Mouse (Mus musculus) natural killer cell, adult 2 months (primary cell): ENCODE measurements around the gene Cd9.

Source experiments
- DNase-seq, 2 experiments: peaks; one replicate each; pipeline ENCODE4 v3.0.0; 2022; ENCODE audit warnings: low spot score in 2 of 2

The Cd9 gene

DNA sequence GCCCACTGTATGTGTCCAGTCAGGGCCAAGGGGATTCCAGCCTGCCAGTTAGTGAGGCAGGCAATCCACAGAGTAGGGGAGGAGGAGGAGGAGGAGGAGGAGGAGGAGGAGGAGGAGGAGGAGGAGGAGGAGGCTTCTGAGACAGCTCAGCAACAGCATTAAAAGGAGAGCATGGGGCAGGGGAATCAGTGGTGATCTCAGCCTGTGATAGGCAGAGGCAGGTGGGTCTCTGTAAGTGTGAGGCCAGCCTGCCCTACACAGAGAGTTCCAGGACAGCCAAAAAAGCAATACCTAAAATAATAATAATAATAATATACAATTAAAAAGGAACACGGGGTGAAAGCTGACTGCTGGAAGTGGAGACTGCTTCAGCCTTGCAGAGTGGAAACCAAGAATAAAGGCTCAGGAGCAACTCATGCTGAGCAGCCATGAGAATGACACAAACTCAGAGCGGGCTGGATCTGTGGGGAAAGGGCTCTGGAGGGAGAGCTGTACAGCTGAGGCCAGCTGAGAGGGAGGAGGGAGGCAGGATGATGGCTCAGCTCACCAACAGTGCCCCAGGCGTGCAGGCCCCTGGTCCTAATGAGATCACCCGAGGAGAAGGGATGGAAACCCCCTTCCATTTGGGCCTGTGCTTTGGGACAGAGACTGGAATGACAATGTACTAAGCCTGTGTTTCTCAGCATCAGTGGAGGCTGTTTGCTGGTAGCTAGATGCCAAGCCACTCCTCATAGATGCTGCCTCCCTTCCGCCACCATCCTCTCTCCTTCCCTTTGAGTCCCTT lies 59.7 kb downstream of the Cd9 start:
- DNase-seq: no peak

DNA sequence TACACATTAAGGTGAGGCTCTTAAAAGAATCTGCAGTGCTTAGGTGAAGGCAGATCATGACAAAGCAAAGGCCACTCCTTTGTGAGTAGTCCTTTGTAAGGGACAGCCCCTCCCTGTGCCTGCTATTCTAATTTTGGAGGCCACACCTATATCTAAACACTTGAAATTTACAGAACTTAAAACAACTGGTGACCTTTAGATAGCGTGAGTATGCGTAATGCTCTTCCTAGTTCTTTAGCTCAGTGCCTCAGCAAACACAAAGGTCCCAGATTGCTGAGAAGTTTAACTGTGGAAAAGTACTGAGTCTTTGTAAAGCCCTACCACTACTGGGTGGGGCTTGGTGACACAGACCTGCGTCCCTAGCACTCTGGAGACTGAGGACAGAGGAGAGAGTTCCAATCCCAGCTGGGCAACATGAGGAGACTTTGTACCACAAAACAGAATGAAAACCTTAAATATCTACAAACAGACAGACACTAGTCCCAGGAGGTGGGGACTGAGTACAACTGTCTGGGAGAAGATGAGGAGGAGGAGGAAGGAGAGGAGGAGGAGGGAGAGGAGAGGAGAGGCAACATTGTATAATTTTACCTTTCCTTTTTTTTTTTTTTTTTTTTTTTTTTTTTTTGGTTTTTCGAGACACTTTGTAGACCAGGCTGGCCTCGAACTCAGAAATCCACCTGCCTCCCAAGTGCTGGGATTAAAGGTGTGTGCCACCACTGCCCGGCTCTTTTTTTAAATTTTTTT lies 60.7 kb downstream of the Cd9 start:
- DNase-seq: no peak

DNA sequence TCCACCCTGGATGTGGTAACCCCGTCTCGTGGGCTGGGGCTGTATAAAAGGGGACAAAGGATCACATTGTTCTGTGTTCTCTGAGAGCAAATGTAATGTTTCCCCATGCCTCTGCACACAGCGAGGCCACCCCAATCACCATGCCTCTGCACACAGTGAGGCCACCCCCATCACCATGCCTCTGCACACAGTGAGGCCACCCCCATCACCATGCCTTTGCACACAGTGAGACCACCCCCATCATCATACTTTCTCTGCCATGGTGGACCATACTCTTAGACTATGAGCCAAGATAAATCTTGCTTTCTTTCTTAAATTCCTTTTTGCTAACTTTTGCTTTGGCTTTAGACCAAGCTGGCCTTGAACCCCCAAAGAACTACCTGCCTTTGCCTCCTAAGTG lies 61.3 kb downstream of the Cd9 start:
- DNase-seq: no peak

DNA sequence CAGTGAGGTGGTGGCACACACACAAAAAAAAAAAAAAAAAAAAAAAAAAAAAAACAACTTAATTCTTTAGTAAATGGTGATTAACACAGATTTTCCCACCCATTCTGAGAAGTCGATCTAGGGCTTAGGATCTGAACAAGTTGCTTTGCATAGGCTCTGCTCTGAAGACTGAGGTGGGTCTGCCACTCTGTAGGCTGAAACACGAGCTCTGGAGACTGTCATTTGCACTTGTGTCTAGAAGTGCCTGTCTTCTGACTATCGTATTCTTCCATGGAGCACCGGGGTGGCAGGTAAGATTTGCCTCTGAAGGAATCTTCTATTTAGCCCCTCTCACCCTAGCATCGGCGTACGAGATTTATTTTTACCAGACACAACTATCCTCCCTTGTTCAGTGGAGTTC lies 62.1 kb downstream of the Cd9 start:
- DNase-seq: no peak

DNA sequence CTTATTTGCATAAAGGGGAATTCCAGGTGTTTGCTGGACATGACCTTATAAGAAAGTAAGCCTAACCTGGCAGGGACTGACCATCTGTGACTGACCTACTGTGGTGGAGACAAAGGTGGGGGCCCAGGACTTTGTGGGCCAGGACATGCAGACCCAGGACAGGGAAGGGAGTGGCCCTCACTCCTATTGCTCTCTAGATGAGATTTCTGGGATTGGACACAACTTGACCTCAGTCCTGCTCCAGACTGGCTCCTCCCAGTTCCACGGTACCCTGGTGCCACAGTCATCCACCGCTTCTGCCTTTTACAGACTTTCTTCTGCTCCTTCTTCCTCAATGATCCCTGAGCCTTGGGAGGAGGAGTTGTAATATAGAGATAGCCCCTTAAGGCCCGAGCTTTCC lies 63.6 kb downstream of the Cd9 start:
- no peak for DNase-seq

DNA sequence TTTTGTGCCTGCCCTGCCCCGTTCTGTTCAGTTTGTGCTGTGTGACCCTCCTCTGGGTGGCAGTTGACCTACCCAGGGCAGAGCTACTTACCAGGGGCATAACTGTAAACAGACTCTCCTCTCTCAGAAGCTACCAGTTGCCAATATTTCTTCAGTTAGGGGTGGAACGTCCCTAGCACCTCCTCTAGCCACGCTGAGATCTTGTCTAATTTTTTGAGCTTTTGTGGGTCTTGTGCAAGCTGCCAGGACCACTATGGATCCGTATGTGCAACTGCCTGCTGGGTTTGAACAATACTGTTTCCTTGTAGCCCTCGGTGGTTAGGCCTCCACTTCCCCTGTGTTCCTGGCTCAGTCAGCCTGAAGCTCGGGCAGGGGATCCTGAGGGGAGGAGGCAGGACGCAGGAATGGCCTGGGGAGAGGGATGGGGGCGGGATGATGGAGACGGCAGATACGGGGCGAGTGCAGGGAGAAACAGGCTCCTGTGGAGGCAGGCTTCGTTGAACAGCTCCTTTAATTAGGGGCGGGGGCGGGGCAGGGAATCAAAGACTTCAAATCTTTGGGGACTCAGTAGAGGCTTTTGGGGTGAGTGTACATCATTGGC lies 64.1 kb downstream of the Cd9 start:
- DNase-seq: no peak

DNA sequence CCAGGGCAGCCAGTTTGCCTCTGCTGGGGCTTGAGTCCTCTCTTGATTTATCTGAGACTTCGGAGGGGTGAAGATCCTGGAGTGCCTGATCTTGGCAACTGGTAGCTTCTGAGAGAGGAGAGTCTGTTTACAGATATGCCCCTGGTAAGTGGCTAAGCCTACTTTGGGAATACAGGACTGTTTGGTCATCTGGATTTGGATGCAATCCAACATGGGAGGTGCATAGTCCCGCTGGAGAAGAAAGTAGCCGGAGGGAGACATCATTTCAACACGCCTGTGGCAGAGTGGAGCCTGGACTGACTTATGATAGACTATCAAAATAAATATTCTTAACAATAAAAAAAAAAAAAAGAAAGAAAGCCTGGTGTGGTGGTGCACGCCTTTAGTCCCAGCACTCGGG lies 64.8 kb downstream of the Cd9 start:
- DNase-seq: no peak

DNA sequence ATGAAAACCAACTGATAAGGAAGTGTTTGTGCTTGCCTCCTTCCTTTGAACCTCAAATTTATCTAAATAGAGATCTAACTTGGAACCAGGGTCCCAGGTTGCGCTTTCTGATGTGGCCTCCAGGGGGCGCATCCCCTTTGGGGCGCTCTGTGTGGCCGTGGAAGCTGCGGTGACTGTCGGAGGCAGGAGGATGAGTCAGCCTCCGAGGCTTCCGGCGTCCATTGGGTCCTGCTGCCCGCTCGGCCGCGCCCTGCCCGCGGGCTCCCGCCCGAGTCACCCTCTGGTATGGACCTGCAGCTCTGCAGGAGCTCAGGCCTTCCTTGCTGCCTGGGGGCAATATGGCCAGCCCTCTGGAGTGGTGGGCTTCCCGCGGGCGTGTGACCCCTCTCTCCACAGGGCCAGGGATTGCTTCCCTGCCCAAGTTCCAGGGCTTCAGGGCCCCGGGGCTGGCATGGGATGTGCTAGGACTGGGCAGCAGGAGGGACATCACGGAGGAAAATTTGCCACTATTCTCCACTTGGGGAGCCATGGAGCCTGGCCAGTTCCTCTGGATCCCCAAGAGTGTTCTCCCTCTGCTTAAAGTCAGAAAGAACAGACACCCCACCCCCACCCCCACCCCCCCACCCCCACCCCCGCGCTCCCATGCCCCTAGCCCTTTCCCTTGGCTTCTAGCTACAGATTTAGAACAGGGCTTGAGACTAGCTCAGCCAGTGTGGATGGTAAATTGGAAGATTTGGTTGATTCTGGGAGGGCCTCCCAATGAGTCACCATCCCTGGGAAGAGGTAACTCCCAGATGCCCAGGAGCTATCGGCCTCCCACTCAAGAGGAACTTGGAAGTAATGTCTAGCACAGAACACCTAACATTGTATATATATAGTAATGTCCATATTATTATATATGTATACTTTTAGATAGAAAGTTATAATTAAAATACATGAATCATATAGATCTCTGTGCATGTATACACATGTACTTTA lies 67.9 kb downstream of the Cd9 start:
- DNase-seq: peak; percentile 86 to 87

DNA sequence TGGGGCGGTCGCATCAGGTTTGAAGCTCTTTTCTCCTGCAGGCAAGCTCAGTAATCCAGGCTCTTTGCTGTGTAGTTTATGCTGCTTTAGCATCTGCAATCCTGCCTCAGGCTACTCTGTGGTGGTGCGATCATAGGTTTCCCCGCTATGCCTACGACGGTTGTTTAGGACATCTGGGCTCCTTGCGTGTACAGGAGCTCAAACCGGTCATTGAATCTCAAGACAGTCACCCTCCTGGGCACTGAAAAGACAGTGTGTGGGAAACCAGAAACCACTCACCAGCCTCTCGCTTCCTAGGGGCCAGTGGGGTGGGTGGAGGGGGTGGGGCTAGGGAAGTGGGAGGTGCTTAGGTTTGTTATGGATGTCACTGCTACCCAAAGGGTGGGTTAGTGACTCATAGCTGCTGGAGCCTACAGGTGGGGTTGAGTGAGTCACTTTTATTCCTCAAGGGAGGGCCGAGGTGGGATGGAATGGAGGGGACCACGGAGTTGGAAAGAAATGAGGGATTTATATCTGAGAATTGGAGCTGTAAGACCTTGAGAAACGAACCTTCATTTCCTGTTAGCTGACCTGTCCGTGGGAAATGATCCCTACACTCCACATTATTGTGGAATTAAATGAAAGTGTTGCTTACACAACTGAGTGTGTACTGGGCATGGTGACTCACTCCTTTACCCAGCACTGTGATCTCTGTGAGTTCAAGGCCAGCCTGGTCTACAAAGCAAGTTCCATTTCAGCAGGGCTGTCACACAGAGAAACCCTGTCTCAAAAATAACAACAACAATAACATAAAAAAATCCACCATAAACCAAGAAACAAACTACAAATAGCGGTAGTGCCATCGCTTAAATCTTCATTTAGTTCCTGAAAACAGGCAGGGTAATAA lies 69.1 kb downstream of the Cd9 start:
- peak; percentile 53 to 64 for DNase-seq

DNA sequence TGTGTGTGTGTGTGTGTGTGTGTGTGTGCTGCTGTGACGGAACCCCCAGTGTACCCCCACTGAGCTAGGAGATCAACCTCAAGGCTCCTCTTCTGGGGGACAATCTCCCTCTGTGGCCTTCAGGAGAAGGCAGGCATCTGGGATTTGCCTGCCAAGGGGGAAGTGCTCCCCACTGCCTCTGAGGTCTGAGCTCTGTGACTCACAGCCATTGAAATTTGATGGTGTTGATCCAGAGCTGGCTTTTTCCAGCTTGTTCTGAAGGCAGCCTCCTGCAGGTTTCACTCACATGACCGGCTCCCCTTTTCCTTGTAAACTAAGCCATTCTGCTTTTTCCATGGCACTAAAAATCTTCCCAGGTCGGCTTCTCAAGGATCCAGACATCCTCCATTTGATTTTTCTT lies 70.4 kb downstream of the Cd9 start:
- DNase-seq: no peak

DNA sequence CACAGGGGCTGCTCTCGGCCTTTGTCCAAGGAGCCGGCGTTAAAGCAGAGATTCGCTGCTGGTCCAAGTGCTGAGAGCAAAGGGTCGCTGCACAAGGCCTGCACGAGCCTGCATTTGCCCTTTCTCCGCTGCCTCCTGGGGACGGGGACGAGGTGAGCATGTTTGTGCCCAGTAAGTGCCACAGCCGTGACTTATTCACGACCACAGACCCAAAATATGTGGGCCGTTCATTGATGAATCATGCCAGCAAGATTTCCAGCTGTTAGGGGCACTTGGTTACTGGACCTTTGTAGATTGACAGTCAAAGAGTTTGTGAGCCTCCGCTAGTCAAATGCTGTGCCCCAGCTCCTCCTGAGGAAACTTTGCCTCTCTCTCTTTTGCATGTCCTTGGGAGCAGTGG lies 71.1 kb downstream of the Cd9 start:
- DNase-seq: no peak

DNA sequence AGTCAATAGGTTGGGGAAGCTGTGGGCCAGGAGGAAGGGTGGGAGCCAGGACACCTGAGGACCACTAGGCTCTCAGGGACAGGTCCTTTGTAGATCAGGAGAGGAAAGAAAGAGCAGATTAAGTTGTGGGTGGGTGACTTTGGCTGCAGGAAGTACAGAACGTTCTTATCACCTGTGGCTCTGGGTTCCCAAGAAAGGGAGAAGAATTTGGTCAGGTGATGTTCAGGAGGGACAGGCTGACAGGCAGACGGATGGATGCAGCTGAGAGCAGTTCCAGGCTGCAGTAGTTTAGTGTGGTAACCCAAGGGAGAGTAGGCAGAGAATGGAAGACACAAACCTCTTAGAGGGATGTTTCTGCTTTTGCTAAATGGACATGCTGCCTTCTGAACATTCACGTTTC lies 71.5 kb downstream of the Cd9 start:
- DNase-seq: no peak

DNA sequence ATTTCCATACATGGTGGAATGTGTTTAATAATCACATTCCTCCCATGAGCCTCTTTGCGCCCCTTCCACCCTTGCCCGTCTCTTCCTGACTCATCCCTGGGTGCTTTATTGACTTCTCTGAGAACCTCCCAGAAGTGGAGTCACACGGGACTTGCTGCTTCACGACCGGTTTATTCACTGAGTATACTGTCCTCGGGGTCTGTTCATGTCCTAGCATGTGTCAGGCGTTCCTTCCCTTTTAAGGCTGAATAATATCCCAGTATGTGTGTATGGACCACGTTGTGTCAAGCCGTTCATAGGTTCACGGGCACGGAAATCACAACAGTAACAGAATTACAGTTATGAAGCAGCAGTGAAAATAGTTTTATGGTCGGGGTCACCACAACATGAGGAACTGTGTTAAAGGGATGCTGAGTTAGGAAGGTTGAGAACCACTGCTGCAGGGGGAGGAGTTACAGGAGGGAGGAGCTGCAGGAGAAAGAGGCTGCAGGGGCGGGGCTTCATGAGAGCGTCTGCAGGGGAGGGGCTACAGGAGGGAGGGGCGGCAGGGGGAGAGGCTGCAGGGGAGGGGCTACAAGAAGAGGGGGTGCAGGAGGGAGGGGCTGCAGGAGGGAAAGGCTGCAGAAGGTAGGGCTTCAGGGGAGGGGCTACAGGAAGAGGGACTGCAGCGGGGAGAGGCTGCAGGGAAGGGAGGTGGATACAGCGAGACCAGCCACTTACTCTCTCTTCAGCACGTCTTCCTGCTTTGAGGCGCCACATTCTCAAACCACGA lies 72.4 kb downstream of the Cd9 start:
- DNase-seq: peak; percentile 49 to 54

DNA sequence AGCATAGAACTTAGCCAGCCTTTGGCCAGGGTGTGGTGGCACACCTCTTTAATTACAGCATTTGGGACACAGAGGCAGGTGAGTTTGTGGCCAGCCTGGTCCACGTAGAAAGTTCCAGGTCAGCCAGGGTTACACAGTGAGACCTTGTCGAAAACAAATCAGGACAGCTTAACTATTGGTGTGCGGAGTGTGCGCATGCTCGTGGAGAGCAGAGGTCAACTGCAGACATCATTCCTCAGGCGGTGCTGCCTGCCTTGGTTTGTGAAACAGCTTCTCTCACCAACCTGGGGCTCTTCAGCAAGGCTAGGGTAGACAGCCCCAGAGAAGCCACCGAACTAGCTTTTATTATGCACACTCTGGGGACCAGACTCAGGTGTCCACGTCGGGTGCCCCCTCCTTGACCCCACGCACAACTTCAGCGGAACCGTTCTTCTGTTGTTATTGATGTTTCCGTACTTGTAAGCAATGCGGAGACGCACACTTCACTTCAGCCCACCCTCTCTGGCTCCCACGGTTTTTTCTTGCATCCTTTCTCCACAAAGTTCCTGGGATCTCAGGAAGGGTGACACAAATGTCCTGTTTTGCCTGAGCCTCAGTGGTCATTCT lies 74.0 kb downstream of the Cd9 start:
- no peak for DNase-seq

DNA sequence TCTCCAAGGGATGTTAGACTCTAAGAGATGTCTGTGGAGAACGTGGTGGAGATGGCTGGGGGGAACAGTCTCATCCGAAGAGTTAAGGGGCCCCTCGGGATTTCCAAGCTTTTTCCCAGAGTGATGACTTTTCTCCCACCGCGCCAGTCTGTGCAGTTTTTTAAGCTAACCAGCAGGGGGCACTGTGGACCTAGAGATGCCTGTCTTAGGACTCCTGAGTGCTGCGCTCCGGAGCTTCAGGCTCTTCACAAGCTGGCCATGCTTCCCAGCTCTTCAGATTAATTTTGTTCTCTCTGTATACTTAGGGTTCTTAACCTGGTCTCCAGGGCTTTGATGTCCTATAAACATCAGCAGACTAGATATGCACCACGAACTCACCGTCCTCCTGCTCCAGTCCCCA lies 75.8 kb downstream of the Cd9 start:
- DNase-seq: peak; percentile 74 to 79

DNA sequence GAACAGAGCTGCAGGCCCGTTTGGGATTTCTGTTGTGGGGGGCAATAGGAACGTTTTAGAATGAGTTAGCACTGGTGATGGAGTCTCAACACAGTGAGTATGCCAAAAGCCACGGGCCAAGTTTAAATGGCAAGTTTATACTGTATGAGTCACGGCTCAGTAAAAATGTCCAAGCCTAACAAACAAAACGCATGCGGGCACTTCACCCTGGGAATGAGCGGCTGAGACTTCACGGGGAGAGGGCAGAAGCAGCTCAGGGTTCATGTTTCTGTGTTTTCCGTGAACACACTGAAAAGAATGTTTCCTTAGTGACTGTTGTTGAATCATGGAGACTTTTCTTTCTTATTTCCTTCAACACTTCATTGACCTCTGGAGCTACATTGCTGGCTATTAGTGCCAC lies 81.3 kb downstream of the Cd9 start:
- DNase-seq: no peak

DNA sequence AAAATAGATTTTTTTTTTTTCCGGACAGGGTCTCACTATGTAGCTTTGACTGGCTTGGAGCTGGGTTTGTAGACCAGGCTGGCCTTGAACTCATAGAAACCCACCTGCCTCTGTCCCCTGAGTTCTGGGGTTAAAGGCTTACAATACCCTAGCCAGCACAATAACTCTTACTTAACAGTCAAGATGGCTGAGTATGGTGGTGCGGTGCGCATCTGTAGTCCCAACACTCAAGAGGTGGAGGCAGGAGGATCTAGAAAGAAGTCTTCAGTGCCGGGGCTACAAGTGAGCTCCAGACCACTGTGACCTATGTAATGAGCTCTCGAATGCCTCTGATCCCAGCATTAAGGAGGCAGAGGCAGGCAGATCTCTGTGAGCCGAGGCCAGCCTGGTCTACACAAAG lies 82.9 kb downstream of the Cd9 start:
- no peak for DNase-seq

DNA sequence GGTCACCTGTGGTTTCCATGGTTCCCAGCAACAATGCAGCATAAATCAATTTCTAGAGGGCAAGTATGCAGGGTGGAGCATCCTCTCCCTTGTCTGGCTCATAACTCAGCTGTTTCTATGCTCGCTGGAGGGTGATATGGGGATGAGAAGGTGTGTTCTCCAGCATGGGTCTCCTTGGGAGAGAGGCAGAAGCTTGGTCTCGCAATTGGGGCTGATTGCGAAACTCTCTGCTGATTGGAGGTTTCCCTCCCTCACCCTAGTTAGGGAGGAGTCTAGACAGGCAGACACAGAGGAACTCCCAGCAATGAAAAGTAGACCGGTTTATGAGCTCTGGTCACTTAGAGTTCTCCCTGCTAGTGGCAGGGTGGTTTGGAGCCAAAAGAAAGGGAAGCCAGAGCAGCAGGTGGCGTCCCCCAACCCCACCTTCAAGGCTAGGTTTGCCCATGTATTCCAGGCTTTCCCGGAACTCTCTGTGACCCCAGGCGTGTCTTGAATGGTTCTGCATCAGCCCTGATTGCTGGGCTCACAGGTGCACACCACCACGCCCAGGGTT lies 83.5 kb downstream of the Cd9 start:
- no peak for DNase-seq

DNA sequence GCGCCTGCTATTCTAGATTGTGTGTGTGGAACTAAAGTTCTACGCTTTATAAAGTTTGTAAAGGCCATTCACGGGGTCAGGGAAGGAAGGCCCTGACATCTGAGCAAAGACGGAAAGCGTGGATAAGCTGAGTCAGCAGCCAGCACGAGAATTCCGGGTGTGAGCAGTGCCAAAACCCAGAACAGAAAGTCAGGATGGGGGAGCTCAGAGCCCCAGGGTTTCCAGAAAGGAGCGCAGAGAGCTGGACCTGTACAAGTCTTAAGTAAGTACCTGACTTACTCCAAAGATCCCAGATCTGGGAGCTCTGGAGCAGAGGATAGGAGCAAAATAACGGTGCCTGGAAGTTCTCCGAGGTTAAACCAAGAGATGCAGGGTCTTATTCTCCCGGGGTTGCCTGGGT lies 84.0 kb downstream of the Cd9 start:
- no peak for DNase-seq
